Mouse (Mus musculus) regulatory T cell (primary cell): ENCODE measurements around the gene Ptgfrn.

Experiments
- in situ Hi-C: fragments of 300-600 bp; cut with MboI, MseI; formaldehyde crosslinking; loops from one replicate; pipeline ENCODE4 v1.15.1; 2025; ENCODE audit warnings: high pct_unique_total_duplicates

The Ptgfrn gene

GRCm38 (mm10) chr3:101110043-101110837, at the start of gene Ptgfrn:
Gene Ptgfrn, minus strand, starts transcription at chr3:101110278.
- in situ Hi-C loops, result no loop called here

- in situ Hi-C loops, result no loop called here
Observed at GRCm38 (mm10) chr3:101159701-101160100, 49.6 kb upstream of the Ptgfrn start.

- in situ Hi-C loops, result no loop called here
Observed at GRCm38 (mm10) chr3:101154067-101154466, 44.0 kb upstream of the Ptgfrn start.

- in situ Hi-C loops, result no loop called here
Observed at GRCm38 (mm10) chr3:101153341-101153740, 43.3 kb upstream of the Ptgfrn start.

- in situ Hi-C loops, result no loop called here
Observed at GRCm38 (mm10) chr3:101146126-101146772, 36.2 kb upstream of the Ptgfrn start.

- in situ Hi-C loops, result no loop called here
Observed at GRCm38 (mm10) chr3:101145292-101146046, 35.4 kb upstream of the Ptgfrn start.

GRCm38 (mm10) chr3:101144366-101144948, 34.4 kb upstream of the Ptgfrn start:
- in situ Hi-C loops, result no loop called here

GRCm38 (mm10) chr3:101143465-101143864, 33.4 kb upstream of the Ptgfrn start:
- in situ Hi-C loops, result no loop called here

- in situ Hi-C loops, result no loop called here
Observed at GRCm38 (mm10) chr3:101141864-101142263, 31.8 kb upstream of the Ptgfrn start.

GRCm38 (mm10) chr3:101139958-101140357, 29.9 kb upstream of the Ptgfrn start:
- in situ Hi-C loops, result loop anchor here (10.0 kb wide), 2 partner anchors 65 to 1575 kb away; no protein-coding TSS in a partner anchor

- in situ Hi-C loops, result loop anchor here (10.0 kb wide), 2 partner anchors 62 to 1578 kb away; no protein-coding TSS in a partner anchor
Observed at GRCm38 (mm10) chr3:101136483-101136882, 26.4 kb upstream of the Ptgfrn start.

GRCm38 (mm10) chr3:101134861-101135260, 24.8 kb upstream of the Ptgfrn start:
- in situ Hi-C loops, result loop anchor here (10.0 kb wide), 2 partner anchors 60 to 1580 kb away; no protein-coding TSS in a partner anchor

GRCm38 (mm10) chr3:101132981-101133380, 22.9 kb upstream of the Ptgfrn start:
- in situ Hi-C loops, result loop anchor here (10.0 kb wide), 2 partner anchors 58 to 1582 kb away; no protein-coding TSS in a partner anchor

GRCm38 (mm10) chr3:101131772-101132171, 21.7 kb upstream of the Ptgfrn start:
- in situ Hi-C loops, result loop anchor here (10.0 kb wide), 2 partner anchors 57 to 1583 kb away; no protein-coding TSS in a partner anchor

- in situ Hi-C loops, result loop anchor here (10.0 kb wide), 2 partner anchors 56 to 1584 kb away; no protein-coding TSS in a partner anchor
Observed at GRCm38 (mm10) chr3:101130526-101130925, 20.4 kb upstream of the Ptgfrn start.

GRCm38 (mm10) chr3:101129620-101130019, 19.5 kb upstream of the Ptgfrn start:
- in situ Hi-C loops, result loop anchor here (10.0 kb wide), 2 partner anchors 55 to 1585 kb away; no protein-coding TSS in a partner anchor

- in situ Hi-C loops, result no loop called here
Observed at GRCm38 (mm10) chr3:101129090-101129489, 19.0 kb upstream of the Ptgfrn start.

- in situ Hi-C loops, result no loop called here
Observed at GRCm38 (mm10) chr3:101127766-101128165, 17.7 kb upstream of the Ptgfrn start.

- in situ Hi-C loops, result no loop called here
Observed at GRCm38 (mm10) chr3:101124716-101125115, 14.6 kb upstream of the Ptgfrn start.

GRCm38 (mm10) chr3:101122479-101122878, 12.4 kb upstream of the Ptgfrn start:
- in situ Hi-C loops, result no loop called here

GRCm38 (mm10) chr3:101117774-101118173, 7.7 kb upstream of the Ptgfrn start:
- in situ Hi-C loops, result no loop called here
